Mouse (Mus musculus) hindbrain, embryonic 14.5 days (tissue): ENCODE data around the gene Cyp2j8. TPM values are rescaled to one million over a fixed set of nuclear protein-coding genes. Genes with fewer than 3 reads are reported as not detected.

ENCODE experiments used
- polyA plus RNA-seq: library from polyadenylated mRNA; unstranded; fragments of >200 nt; fragmentation: Nextera tagmentation; extraction: Ambion mirVana; gene quantifications from 2 replicates; pipeline ENCODE4 v1.2.1, GENCODE M21; 2014

The Cyp2j8 gene
- polyA plus RNA-seq, 1 experiment from 2014 or later, result not detected

Other genes with a start within 250 kb of the Cyp2j8 start
- not detected in 2 replicates for gene Cyp2j11, start 158.7 kb downstream of the Cyp2j8 start, polyA plus RNA-seq
- 6.1 and 6.5 TPM in 2 replicates for gene Cyp2j6, start 46.3 kb upstream of the Cyp2j8 start, polyA plus RNA-seq
- gene Cyp2j9, start 84.2 kb upstream of the Cyp2j8 start, polyA plus RNA-seq, result 7.4 and 8.2 TPM in 2 replicates
- gene Cyp2j5, start 156.8 kb upstream of the Cyp2j8 start, polyA plus RNA-seq, result not detected in 2 replicates